Mouse (Mus musculus) MEL (cell line): ENCODE results near the gene Slamf7.

Experiments
- BHLHE40 ChIP-seq: IDR thresholded peaks from 2 replicates; pipeline ENCODE4 v1.6.1; 2012; ENCODE audit warnings: low read depth, mild to moderate bottlenecking, inconsistent platforms, low read length, improper control_type of control experiment, borderline replicate concordance
- CHD2 ChIP-seq: IDR thresholded peaks from 2 replicates; pipeline ENCODE4 v1.6.1; 2011; ENCODE audit warnings: low read length, improper control_type of control experiment
- CTCF ChIP-seq, 3 experiments: IDR thresholded peaks in 2 of 3; conservative IDR thresholded peaks in 1 of 3; 2 replicates each; pipeline ENCODE4 v1.5.1; 2011 to 2012; ENCODE audit warnings: low read length in 3 of 3, low read depth in 2 of 3, mild to moderate bottlenecking in 2 of 3, improper control_type of control experiment in 1 of 3, inconsistent platforms in 1 of 3, mixed read lengths in 1 of 3, moderate library complexity in 1 of 3; ENCODE audit not compliant: control insufficient read depth in 1 of 3, insufficient read depth in 1 of 3, poor library complexity in 1 of 3, severe bottlenecking in 1 of 3
- E2F4 ChIP-seq: IDR thresholded peaks from 2 replicates; pipeline ENCODE4 v1.6.1; 2011; ENCODE audit warnings: low read depth, low read length, improper control_type of control experiment, borderline replicate concordance
- HCFC1 ChIP-seq: IDR thresholded peaks from 2 replicates; pipeline ENCODE4 v1.6.1; 2012; ENCODE audit warnings: low read depth, mild to moderate bottlenecking, inconsistent platforms, low read length, improper control_type of control experiment, moderate library complexity
- JUND ChIP-seq: IDR thresholded peaks from 2 replicates; pipeline ENCODE4 v1.6.1; 2011; ENCODE audit warnings: low read depth, mild to moderate bottlenecking, improper control_type of control experiment, low read length
- MAFK ChIP-seq: IDR thresholded peaks from 2 replicates; pipeline ENCODE4 v1.6.1; 2011; ENCODE audit warnings: low read depth, mild to moderate bottlenecking, low read length, improper control_type of control experiment, borderline replicate concordance
- MAZ ChIP-seq: IDR thresholded peaks from 2 replicates; pipeline ENCODE4 v1.6.1; 2012; ENCODE audit warnings: low read depth, mild to moderate bottlenecking, inconsistent platforms, low read length, improper control_type of control experiment
- POLR2A ChIP-seq, 2 experiments: IDR thresholded peaks; 2 replicates each; pipeline ENCODE4 v1.6.1; 2011 to 2012; ENCODE audit warnings: low read length in 2 of 2, mild to moderate bottlenecking in 2 of 2, control low read depth in 1 of 2, improper control_type of control experiment in 1 of 2, low read depth in 1 of 2, moderate library complexity in 1 of 2; ENCODE audit not compliant: control insufficient read depth in 1 of 2, insufficient read depth in 1 of 2, poor library complexity in 1 of 2
- RCOR1 ChIP-seq: IDR thresholded peaks from 2 replicates; pipeline ENCODE4 v1.6.1; 2012; ENCODE audit warnings: low read depth, mild to moderate bottlenecking, inconsistent platforms, low read length, improper control_type of control experiment
- ZC3H11A ChIP-seq: IDR thresholded peaks from 2 replicates; pipeline ENCODE4 v1.6.1; 2012; ENCODE audit warnings: low read depth, mild to moderate bottlenecking, inconsistent platforms, low read length, improper control_type of control experiment
- ZKSCAN1 ChIP-seq: IDR thresholded peaks from 2 replicates; pipeline ENCODE4 v1.6.1; 2012; ENCODE audit warnings: low read depth, mild to moderate bottlenecking, inconsistent platforms, low read length, improper control_type of control experiment, moderate library complexity

GRCm38 (mm10) chr1:171660423-171660822 is 7.6 kb upstream of the Slamf7 start:
- no peak for TF ChIP-seq ZKSCAN1
- TF ChIP-seq MAFK = no peak
- TF ChIP-seq HCFC1 = peak; percentile 65
- TF ChIP-seq BHLHE40 = peak; percentile 96
- TF ChIP-seq CTCF (IDR thresholded peaks at IDR 0.05 in 2 of 3, conservative IDR thresholded peaks at IDR 0.05 in 1 of 3; ENCODE audit: control insufficient read depth in 1 of 3, insufficient read depth in 1 of 3, low read depth in 2 of 3, low read length in 3 of 3, poor library complexity in 1 of 3, severe bottlenecking in 1 of 3) = no peak
- TF ChIP-seq E2F4 = no peak
- peak; percentile 90 for TF ChIP-seq RCOR1
- no peak for TF ChIP-seq CHD2
- no peak for TF ChIP-seq POLR2A (IDR thresholded peaks at IDR 0.05; ENCODE audit: control insufficient read depth in 1 of 2, insufficient read depth in 1 of 2, low read depth in 1 of 2, low read length in 2 of 2, poor library complexity in 1 of 2)
- TF ChIP-seq JUND = no peak; the same call in 1 of the 2 replicates
- TF ChIP-seq ZC3H11A = no peak
- TF ChIP-seq MAZ = no peak
